Mouse (Mus musculus) CH12.LX (cell line): Measurements from ENCODE around the gene Fam20a. TPM values are rescaled to one million over a fixed set of nuclear protein-coding genes. Genes with fewer than 3 reads are reported as not detected.

Experiments
- DNase-seq: peaks from one replicate; pipeline ENCODE4 v3.0.0-alpha.2; 2013; ENCODE audit errors: extremely low read depth
- H3K27ac ChIP-seq: 2 replicates; pipeline ENCODE4 v1.5.1; 2012; ENCODE audit warnings: low read depth, mild to moderate bottlenecking, control low read depth, moderate library complexity; ENCODE audit not compliant: insufficient read depth
- H3K27me3 ChIP-seq: replicated peaks from 2 replicates; pipeline ENCODE3; 2012; ENCODE audit warnings: inconsistent platforms
- H3K36me3 ChIP-seq, 2 experiments: replicated peaks in 1 of 2; 2 replicates each; pipeline versions ENCODE3 to v1.6.1; 2012; ENCODE audit warnings: inconsistent platforms in 1 of 2, low read length in 1 of 2, mild to moderate bottlenecking in 1 of 2, mixed read lengths in 1 of 2, moderate library complexity in 1 of 2; ENCODE audit not compliant: control insufficient read depth in 1 of 2, insufficient read depth in 1 of 2
- H3K4me1 ChIP-seq, 2 experiments: 2 replicates each; pipeline ENCODE4 v1.6.1; 2012; ENCODE audit warnings: inconsistent platforms in 1 of 2, moderate library complexity in 1 of 2; ENCODE audit not compliant: insufficient read depth in 2 of 2, control insufficient read depth in 1 of 2
- H3K4me2 ChIP-seq: 2 replicates; pipeline ENCODE4 v1.6.1; 2012; ENCODE audit warnings: low read depth, mild to moderate bottlenecking, control low read depth; ENCODE audit not compliant: poor library complexity, insufficient read depth, severe bottlenecking
- H3K4me3 ChIP-seq, 3 experiments: fragments of 150-350 bp in 1 of 3; sonication (generic) in 1 of 3; replicated peaks in 1 of 3; 2 replicates each; pipeline versions ENCODE3 to v1.5.1; 2011 to 2012; ENCODE audit warnings: low read depth in 2 of 3, low read length in 2 of 3, mild to moderate bottlenecking in 2 of 3, moderate library complexity in 2 of 3, control low read depth in 1 of 3, improper control_type of control experiment in 1 of 3, inconsistent platforms in 1 of 3, mixed read lengths in 1 of 3; ENCODE audit not compliant: poor library complexity in 1 of 3
- H3K79me2 ChIP-seq: replicated peaks from 2 replicates; pipeline ENCODE4 v1.6.1; 2012; ENCODE audit warnings: mild to moderate bottlenecking, moderate library complexity; ENCODE audit not compliant: control insufficient read depth, poor library complexity, insufficient read depth, severe bottlenecking; ENCODE audit errors: extremely low read depth
- H3K9ac ChIP-seq: 2 replicates; pipeline ENCODE4 v1.6.1; 2012; ENCODE audit warnings: low read depth, mild to moderate bottlenecking, control low read depth, moderate library complexity; ENCODE audit not compliant: insufficient read depth
- H3K9me3 ChIP-seq: replicated peaks from 2 replicates; pipeline ENCODE3; 2012; ENCODE audit warnings: low read length, inconsistent platforms, mixed read lengths
- CHD1 ChIP-seq: IDR thresholded peaks from 2 replicates; pipeline ENCODE4 v1.6.1; 2012; ENCODE audit warnings: low read depth, low read length, improper control_type of control experiment, inconsistent platforms
- CTCF ChIP-seq, 2 experiments: IDR thresholded peaks in 1 of 2; conservative IDR thresholded peaks in 1 of 2; 2 replicates each; pipeline ENCODE4 v1.5.1; 2011 to 2012; ENCODE audit warnings: low read depth in 2 of 2, low read length in 2 of 2, improper control_type of control experiment in 1 of 2, inconsistent platforms in 1 of 2, mild to moderate bottlenecking in 1 of 2, moderate library complexity in 1 of 2
- ELF1 ChIP-seq: IDR thresholded peaks from 2 replicates; pipeline ENCODE4 v1.6.1; 2014; ENCODE audit warnings: low read depth, mild to moderate bottlenecking, inconsistent platforms, low read length, improper control_type of control experiment
- EP300 ChIP-seq: IDR thresholded peaks from 2 replicates; pipeline ENCODE4 v1.6.1; 2011; ENCODE audit warnings: low read length, improper control_type of control experiment
- ETS1 ChIP-seq: conservative IDR thresholded peaks from 2 replicates; pipeline ENCODE4 v1.6.1; 2012; ENCODE audit warnings: low read depth, mild to moderate bottlenecking, inconsistent platforms, low read length, improper control_type of control experiment, moderate library complexity
- GABPA ChIP-seq: IDR thresholded peaks from 2 replicates; pipeline ENCODE4 v1.6.1; 2012; ENCODE audit warnings: low read depth, low read length, improper control_type of control experiment, inconsistent platforms; ENCODE audit not compliant: insufficient replicate concordance
- IRF4 ChIP-seq: IDR thresholded peaks from 2 replicates; pipeline ENCODE4 v1.6.1; 2014; ENCODE audit warnings: low read depth, mild to moderate bottlenecking, inconsistent platforms, low read length, improper control_type of control experiment
- JUN ChIP-seq: IDR thresholded peaks from 2 replicates; pipeline ENCODE4 v1.6.1; 2011; ENCODE audit warnings: low read depth, mild to moderate bottlenecking, low read length, improper control_type of control experiment, moderate library complexity; ENCODE audit not compliant: insufficient read depth
- KAT2A ChIP-seq: IDR thresholded peaks from 2 replicates; pipeline ENCODE4 v1.6.1; 2012; ENCODE audit warnings: low read length, improper control_type of control experiment, inconsistent platforms; ENCODE audit not compliant: insufficient replicate concordance
- MAFK ChIP-seq: IDR thresholded peaks from 2 replicates; pipeline ENCODE4 v1.6.1; 2011; ENCODE audit warnings: low read length, improper control_type of control experiment; ENCODE audit not compliant: insufficient replicate concordance
- MAX ChIP-seq: IDR thresholded peaks from 2 replicates; pipeline ENCODE4 v1.6.1; 2011; ENCODE audit warnings: low read length, improper control_type of control experiment
- MAZ ChIP-seq: IDR thresholded peaks from 2 replicates; pipeline ENCODE4 v1.6.1; 2012; ENCODE audit warnings: low read depth, mild to moderate bottlenecking, inconsistent platforms, low read length, improper control_type of control experiment, moderate library complexity
- MEF2A ChIP-seq: IDR thresholded peaks from 2 replicates; pipeline ENCODE4 v1.6.1; 2014; ENCODE audit warnings: low read depth, mild to moderate bottlenecking, inconsistent platforms, low read length, improper control_type of control experiment, borderline replicate concordance
- MXI1 ChIP-seq: IDR thresholded peaks from 2 replicates; pipeline ENCODE4 v1.6.1; 2011; ENCODE audit warnings: mild to moderate bottlenecking, low read depth, low read length, improper control_type of control experiment
- MYC ChIP-seq: IDR thresholded peaks from 2 replicates; pipeline ENCODE4 v1.6.1; 2011; ENCODE audit warnings: low read depth, mild to moderate bottlenecking, improper control_type of control experiment, low read length
- NRF1 ChIP-seq: IDR thresholded peaks from 2 replicates; pipeline ENCODE4 v1.6.1; 2014; ENCODE audit warnings: low read depth, mild to moderate bottlenecking, inconsistent platforms, low read length, improper control_type of control experiment, moderate library complexity
- RCOR1 ChIP-seq: conservative IDR thresholded peaks from 2 replicates; pipeline ENCODE4 v1.6.1; 2012; ENCODE audit warnings: low read depth, mild to moderate bottlenecking, inconsistent platforms, low read length, improper control_type of control experiment
- SIN3A ChIP-seq: IDR thresholded peaks from 2 replicates; pipeline ENCODE4 v1.6.1; 2012; ENCODE audit warnings: low read length, improper control_type of control experiment, inconsistent platforms
- UBTF ChIP-seq: IDR thresholded peaks from 2 replicates; pipeline ENCODE4 v1.6.1; 2012; ENCODE audit warnings: low read depth, mild to moderate bottlenecking, inconsistent platforms, low read length, improper control_type of control experiment, moderate library complexity
- USF1 ChIP-seq: IDR thresholded peaks from 2 replicates; pipeline ENCODE4 v1.6.1; 2014; ENCODE audit warnings: low read depth, mild to moderate bottlenecking, inconsistent platforms, low read length, improper control_type of control experiment
- USF2 ChIP-seq: conservative IDR thresholded peaks from 2 replicates; pipeline ENCODE4 v1.6.1; 2011; ENCODE audit warnings: low read depth, low read length, improper control_type of control experiment
- ZC3H11A ChIP-seq: IDR thresholded peaks from 2 replicates; pipeline ENCODE4 v1.6.1; 2012; ENCODE audit warnings: low read depth, mild to moderate bottlenecking, inconsistent platforms, low read length, improper control_type of control experiment
- ZKSCAN1 ChIP-seq: IDR thresholded peaks from 2 replicates; pipeline ENCODE4 v1.6.1; 2012; ENCODE audit warnings: low read depth, inconsistent platforms, low read length, improper control_type of control experiment, borderline replicate concordance
- ZMIZ1 ChIP-seq: IDR thresholded peaks from 2 replicates; pipeline ENCODE4 v1.6.1; 2012; ENCODE audit warnings: low read depth, mild to moderate bottlenecking, inconsistent platforms, low read length, improper control_type of control experiment
- ZNF384 ChIP-seq: IDR thresholded peaks from 2 replicates; pipeline ENCODE4 v1.6.1; 2012; ENCODE audit warnings: low read depth, low read length, improper control_type of control experiment, inconsistent platforms
- dilution Hi-C: fragments of 300-500 bp; cut with MboI; formaldehyde crosslinking; loops from 2 replicates; pipeline ENCODE4 v1.14.3; 2020; ENCODE audit warnings: low sequenced_read_pairs; ENCODE audit not compliant: extremely low pct_unique_long_range_greater_than_20kb, extremely low pct_ligation_motif_present
- in situ Hi-C: fragments of 300-500 bp; cut with MboI; formaldehyde crosslinking; loops from 3 replicates; pipeline ENCODE4 v1.14.3; 2019; ENCODE audit warnings: low sequenced_read_pairs, low pct_ligation_motif_present, low pct_unique_long_range_greater_than_20kb, mixed read lengths
- polyA plus RNA-seq: library from polyadenylated mRNA; unstranded; fragments of >175 nt; gene quantifications from 2 replicates; pipeline ENCODE4 v1.2.1, GENCODE M21; 2012; ENCODE audit warnings: low read depth; ENCODE audit not compliant: insufficient read length
- total RNA-seq, 2 experiments: library from RNA; depleted of rRNA; stranded (reverse); fragments of 300-350 nt in 1 of 2; fragments of >200 nt in 1 of 2; gene quantifications; 2 replicates each; pipeline ENCODE4 v1.2.3; 2012 to 2014

Gene Fam20a
- total and polyA plus RNA-seq, 3 experiments = 0.08 TPM; not detected in 2

DNA sequence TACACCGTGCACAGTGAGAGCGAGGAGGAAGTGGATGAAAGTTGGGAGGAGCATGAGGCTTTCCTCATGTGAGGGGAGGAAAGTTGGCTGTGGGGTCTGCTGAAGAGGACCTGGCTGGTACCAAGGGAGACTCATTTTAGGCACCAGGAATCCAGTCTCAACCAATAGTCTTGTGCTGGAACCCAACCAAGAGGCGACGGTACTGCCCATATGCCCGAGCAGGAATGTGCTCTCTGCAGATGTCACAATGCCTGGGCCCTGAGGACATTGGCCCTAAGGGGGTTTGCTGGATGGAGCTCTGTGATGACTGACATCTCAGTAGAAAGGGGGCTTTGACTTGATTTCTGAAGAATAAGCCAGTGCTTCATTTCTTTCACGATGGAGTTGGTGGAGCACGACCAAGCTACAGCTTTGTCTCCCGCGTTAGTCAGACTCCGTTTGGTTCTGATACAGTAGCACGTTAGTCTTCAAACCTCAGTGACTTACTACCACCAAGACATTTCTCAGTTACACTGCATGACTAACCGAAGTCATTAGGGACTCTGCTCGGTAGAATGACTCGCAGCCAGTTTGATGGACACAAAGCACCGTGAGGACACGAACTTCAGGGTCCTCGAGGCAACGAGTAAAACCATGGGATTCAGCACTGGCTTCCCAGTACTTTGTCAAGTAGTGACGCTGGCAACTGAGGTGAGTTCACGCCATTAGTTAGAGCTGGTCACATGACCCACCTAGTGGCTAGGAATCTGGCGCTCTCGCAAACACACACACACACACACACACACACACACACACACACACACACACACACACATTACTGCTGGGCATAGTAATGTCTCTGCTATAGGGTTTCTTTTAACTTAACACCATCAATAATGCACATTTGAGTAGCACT, 17.5 kb downstream of the Fam20a start:
- Histone ChIP-seq H3K79me2 (no peaks in the 10 kb centered on the region), H3K36me3 (no peaks in the 10 kb centered on the region), H3K27me3 (peaks cover 2% of the 10 kb centered on the region), H3K4me2 (peak overlapping the region; percentile 53), H3K9ac (no peak overlapping the region), H3K9me3 (peaks cover 2% of the 10 kb centered on the region), H3K4me3 (peak overlapping the region in 1 of 3 experiments; percentile 8), H3K4me1 (peaks cover 13 to 28% of the 10 kb centered on the region in 2 experiments), H3K27ac (no peak overlapping the region)
- in situ Hi-C loops = no loop called here
- dilution Hi-C loops = no loop called here
- TF ChIP-seq CHD1 (no peak), MEF2A (no peak), ELF1 (no peak), JUN (no peak), IRF4 (no peak), MYC (0 out of 2 replicates have a peak, but pooled peaks have one; percentile 17), ZKSCAN1 (no peak), USF1 (peak; percentile 67), GABPA (no peak), MXI1 (peak; percentile 40; the same call in 1 of the 2 replicates), NRF1 (no peak), UBTF (no peak), ETS1 (no peak), MAX (peak; percentile 78), RCOR1 (no peak; the same call in 1 of the 2 replicates), KAT2A (no peak), SIN3A (peak; percentile 65), ZMIZ1 (no peak), CTCF (conservative IDR thresholded peaks at IDR 0.05 in 1 of 2, IDR thresholded peaks at IDR 0.05 in 1 of 2; ENCODE audit: low read depth in 2 of 2, low read length in 2 of 2) (no peak), MAZ (no peak), ZNF384 (no peak), ZC3H11A (no peak), MAFK (no peak), USF2 (peak; percentile 69), EP300 (0 out of 2 replicates have a peak, but pooled peaks have one; percentile 8)
- peak; percentile 53 for DNase-seq
